Mouse (Mus musculus) urinary bladder, adult 18-20 months (tissue): ENCODE measurements around the gene Cdc42ep3.

Experiments used
- DNase-seq, 2 experiments: peaks; one replicate each; pipeline ENCODE4 v3.0.0; 2022; ENCODE audit warnings: low spot score in 2 of 2, mixed read lengths in 2 of 2

Gene Cdc42ep3

DNA sequence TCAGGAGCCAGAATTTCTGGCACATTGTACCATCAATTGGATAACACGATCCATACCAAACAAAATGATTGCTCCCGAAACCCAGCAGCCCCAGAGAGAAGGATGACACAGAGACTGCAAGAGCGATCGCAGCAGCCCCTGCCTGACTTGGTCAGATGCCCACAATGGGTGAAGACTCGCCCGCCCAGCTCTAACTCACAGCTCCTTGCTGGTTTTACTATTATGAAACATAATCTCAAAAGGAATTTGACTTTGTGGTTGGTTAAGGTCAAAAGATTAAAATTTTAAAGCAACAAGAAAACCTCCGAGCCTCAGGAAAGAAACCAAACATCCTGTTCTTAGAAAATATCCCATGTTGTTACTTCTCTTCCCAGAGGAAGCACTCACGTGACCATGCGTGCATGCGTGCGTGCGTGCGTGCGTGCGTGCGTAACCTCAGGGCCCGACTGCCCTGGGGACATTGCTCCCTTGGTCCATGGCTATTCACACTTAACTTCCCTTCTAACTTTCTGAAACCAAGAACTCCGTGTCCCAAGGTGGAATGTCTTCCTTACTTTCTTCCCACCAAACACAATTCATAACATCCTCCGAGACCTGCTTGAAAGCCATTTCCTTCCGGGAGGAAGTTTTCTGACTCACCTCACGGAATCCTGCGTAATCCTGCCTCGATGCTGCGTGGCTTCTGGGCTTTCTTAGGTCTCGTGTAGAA lies 9.7 kb downstream of the Cdc42ep3 start:
- DNase-seq = no peak

DNA sequence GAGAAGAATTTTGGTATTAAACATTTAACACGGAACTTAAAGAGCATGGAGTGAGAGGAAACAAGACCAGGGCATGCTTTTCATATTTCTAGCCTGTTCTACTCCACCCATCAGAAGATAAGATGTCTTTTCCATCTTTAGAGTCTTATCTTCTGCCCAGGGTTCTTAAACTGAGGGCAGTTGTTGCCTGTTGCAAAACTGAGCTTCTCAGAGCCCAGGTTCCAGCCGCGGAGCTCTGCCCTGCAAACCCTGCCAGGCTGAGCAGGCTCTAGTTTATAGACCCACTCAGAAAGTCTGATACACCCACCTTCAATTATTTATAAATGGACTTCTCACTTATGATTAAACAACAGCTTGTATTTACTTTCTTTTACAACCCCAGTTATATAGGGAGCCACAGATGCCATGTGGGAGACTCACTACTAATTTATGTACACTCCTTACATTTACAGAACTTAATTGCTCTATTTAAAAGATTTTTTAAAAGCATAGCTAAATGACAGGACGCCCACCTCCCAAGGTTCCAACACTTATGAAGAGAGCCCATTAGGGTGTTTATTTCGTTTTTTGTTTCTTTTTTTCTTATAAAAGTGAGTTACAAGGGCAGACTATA lies 11.5 kb downstream of the Cdc42ep3 start:
- no peak for DNase-seq

DNA sequence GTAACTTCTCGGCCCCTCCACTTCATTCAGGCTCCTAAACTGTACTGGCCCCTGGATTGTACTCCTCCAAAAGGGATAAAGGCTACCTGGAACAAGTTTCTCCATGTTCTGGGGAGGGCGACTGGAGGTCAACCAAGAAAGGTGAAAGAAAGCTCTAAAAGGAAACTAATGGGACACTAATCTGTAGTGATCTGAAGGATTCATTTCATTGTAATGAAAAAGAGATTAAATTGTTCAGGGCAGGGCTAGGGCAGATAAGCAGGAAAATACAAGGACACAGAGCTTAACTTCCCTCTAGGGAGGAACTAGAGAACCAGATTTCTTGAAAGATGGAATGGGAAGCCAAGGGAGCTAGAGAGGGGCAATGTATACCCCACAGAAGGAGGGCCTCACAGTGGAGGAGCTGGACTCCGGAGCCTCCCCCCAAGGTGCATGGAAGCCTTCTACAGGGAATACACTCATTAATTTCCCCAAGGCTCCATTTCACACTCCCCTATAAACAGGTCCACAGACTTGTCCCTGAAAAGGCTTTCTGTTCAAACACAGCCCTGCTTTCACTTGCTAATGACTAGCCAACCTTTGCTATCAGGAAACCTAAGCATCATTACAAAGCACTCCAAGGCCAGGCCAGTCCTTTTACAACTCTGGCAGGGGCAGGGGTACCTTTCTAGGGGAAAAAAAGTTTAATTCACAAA lies 12.1 kb downstream of the Cdc42ep3 start:
- no peak for DNase-seq

DNA sequence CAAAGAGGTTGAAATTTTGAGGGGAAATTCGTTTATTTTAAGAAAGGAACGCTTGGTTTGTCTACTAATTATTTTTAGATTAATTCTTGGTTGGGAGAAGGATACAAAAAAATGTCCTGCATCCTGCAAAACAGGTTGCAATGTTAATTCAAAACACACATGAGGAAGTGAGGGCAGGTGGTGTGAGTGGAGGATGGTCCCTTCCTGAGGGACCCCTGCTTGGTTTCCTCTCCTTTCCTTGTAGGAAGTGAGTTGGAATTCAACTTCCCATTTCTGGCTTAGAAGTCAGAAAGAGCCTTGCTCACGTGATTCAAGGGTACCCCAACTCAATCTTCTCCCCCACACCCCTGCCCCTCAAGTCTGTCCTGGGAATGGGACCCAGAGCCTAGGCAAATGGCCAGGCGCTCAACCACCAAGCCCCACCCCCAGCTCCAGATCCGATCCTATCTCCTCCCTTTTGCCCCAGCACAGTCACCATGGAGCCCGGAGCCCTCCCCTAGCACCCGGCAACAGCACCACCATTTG lies 12.9 kb downstream of the Cdc42ep3 start:
- DNase-seq = no peak

DNA sequence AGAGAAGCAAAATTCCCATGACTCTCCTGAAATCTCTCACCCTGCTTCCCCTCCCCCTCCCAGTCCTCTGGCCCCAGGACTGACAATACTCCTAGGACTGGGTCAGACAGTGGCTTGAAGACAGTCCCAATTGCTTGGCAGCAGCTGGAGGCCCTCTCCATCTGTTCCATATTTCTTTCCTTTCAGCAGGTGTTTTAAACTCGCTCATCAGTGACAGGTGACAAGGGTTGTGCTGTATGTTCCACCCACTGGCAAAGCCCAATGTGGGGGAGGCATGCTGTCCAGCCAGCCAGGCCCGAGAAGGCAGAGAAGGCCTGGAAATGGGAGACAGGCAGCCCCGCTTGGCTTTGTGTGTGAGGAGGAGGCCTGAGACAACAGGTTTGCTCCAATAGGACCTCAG lies 17.4 kb downstream of the Cdc42ep3 start:
- DNase-seq = no peak

DNA sequence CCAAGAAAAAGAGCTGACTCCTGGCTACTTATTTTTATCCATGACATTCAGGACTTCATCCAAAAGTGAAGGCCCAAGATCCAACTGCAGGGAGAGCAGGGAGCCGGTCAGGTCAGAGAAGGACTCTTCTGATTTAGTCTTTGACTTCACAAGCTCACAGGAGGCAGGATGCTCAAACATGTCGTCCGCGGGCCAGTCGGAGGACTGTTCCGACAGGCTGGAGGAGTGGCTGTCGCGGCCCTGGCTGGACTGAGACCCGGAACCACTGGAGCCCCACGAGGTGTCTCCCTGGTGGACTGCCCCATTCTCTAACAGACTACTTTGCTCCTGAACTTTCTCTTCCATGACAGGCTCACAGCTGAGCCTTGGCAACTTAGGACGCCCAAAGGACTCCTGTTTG lies 20.2 kb downstream of the Cdc42ep3 start:
- DNase-seq = no peak

DNA sequence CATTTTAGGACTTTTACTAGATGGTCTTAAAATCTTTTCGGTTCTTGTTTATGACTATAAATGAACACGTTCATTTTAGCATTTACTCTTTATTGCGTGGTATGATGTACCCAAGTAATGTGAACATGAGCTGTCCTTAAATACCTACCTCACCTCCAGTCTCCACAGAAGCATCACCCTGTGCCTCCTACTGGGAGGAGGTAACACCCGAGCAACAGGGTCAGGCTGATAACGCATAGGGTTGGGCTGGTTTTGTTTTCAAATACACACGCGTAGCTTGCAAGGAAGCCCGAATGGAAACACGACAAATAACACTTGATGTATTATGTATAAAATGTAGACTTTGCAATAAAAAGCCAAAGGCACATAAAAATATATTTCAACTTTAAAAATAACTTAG lies 21.2 kb downstream of the Cdc42ep3 start:
- DNase-seq = no peak

DNA sequence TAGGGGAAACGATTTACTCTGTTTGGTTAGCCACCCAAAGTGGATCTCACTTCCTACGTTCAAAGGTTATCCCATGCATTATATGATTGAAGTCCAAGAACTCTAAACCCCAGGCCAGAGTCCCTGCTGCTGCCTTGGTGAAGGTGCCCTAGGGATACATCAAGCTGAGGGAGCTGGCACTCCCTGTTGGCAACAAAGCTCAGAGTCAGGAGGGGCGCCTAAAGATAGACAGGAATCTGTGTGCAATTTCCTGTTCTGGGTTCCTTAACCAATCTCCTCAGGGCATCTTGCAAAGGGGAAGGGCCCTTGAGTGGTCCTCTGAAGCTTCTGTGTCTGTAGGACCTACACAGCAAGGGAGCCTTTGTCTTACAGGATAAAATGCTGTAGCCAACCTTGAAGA lies 22.0 kb downstream of the Cdc42ep3 start:
- DNase-seq = no peak

DNA sequence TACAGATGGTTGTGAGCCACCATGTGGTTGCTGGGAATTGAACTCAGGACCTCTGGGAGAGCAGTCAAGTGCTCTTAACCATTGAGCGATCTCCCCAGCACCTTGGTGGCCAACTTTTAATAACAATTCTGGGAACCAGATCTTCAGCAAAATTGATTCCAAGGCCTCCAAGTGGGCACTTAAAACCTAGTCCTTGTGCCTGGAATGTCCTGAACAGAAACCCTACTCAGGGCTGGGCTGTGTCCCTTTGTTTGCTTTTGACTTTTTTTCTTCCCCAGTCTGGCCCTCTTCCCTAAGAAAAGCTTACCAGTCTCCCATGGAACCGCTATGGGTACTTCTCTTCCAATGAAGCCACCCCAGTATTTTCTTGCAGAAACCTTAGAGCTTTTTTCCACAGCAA lies 24.5 kb downstream of the Cdc42ep3 start:
- DNase-seq = no peak

DNA sequence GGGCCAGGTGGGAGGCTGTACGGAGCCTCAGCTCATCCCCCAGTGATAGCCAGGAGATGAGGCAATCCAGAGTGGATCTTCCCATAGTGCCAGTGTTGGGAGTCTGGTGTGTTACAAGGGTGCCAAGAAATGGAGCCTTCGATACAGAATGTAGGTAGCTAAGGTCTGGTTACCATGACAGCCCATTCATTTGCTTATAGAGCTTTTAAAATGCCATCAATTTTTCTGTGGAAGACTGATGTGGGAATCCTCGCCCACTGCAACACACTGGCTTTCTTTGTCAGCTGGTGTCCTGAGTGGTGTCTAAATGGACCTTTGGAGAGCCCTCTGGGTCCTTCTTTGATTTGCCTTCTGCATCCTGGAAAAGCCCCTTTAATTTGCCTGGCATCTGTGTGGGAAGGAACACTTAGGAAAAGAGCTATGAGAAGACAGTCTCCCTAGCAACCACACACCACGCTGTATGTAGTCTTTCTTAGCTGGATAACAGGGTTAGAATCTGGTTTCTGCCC lies 28.0 kb downstream of the Cdc42ep3 start:
- DNase-seq = no peak

DNA sequence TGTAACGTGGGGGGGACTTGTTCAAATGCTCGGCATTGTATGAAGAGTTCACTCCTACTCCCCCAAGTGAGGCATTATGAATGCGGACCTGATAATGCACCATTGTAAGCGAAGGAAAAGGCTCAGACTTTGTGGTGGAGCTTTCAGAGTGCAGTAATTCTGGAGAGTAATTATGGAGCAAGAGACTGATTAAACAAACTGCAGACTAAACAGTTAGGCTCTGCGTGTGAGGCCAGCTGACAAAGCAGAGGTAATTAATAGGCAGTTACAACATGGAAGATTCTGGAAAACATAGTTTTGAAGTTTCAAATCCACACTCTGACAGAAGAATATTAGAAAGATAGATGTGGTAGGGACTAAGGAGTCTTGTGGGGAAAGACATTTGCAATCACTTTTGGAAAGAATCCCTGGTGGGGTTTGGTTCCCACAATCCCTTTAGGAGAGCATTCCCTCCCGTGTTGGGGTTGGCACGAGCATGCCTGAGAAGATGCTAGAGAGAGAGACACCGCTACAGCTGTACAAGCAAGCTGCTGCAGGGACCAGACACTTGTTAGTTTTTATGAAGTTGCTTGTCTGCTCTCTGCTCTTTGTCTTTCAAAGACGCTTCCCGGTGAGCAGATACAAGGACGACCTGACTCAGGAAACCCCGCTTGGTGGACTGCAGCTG lies 37.7 kb downstream of the Cdc42ep3 start:
- DNase-seq = no peak

DNA sequence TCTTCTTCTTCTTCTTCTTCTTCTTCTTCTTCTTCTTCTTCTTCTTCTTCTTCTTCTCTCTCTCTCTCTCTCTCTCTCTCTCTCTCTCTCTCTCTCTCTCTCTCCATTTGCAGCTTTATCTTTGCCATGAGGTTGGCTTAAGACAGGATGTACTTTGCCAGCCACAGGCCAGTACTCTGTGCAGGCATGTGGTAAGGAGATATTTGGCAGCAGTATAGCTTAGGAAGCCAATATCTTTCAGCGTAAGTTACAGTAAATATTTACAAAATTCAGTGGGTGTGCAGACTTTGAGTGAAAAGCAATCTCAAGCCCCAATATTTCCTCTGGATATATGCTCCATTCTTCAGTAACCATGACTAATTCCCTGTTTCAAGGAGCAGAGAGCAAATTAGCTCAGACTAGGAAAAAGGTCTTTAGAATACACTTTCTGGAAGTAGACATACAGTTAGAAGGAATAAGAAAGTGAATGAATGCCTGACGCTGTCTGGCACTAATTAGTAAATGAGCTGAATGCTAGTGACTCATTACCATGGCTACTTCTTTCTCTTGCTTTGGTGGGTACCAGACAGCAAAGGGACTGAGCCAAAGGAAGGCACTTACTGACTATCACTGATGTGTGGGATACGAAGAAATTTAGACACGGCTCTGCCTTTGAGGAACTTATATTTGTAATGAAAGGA lies 39.3 kb downstream of the Cdc42ep3 start:
- no peak for DNase-seq

DNA sequence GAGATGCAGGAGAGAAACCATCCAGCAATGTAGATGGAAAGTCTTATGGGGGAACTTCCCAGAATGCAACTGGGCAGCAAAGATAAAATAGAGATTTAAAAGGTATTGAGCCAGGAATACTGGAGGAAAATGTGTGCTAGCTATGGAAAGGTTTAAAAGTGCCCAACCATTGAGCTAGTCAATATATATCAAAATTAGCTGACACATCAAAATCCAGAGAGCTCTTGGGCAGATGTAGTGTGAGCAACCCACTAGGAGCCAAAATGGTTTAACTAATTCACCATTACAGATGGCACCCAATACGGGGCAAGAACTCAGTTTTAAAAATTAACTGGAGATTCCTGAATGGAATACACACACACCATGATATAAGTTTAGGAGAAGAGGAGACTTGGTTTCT lies 44.4 kb downstream of the Cdc42ep3 start:
- DNase-seq = no peak

DNA sequence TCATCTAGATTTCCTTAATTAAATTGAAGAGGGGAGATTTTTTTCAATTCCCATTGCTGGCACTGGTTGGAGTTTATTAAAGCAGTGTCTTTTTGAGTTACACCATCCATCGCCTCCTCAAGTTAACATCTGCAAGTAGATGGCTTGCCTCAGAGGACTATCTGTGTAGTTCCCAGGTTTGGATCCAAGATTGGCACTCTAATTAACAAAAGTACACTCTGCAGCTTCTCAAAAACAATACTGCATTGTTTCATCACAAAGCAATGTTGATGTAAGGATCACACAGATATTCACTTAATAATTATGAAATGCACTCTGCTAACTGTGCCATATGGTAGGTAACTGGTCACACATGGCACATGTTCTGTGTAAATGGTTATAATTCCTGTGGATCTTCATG lies 45.4 kb downstream of the Cdc42ep3 start:
- no peak for DNase-seq

DNA sequence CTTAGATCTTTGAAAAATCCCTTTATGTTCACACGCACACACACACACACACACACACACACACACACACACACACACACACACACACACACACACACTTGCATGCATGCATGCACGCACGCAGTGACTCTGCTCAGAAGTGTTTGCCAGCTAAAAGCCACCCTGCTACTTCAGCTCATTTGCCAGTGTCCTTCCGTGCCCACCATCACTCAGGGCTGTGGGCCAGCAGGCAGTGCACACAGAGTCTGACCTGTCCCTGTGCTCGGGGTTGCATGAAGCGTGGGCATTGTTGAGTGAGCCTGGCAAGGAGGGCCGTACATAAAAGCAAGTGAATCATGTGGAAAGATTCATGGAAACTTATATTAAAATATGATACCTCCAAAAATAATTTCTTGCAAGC lies 49.2 kb downstream of the Cdc42ep3 start:
- no peak for DNase-seq

DNA sequence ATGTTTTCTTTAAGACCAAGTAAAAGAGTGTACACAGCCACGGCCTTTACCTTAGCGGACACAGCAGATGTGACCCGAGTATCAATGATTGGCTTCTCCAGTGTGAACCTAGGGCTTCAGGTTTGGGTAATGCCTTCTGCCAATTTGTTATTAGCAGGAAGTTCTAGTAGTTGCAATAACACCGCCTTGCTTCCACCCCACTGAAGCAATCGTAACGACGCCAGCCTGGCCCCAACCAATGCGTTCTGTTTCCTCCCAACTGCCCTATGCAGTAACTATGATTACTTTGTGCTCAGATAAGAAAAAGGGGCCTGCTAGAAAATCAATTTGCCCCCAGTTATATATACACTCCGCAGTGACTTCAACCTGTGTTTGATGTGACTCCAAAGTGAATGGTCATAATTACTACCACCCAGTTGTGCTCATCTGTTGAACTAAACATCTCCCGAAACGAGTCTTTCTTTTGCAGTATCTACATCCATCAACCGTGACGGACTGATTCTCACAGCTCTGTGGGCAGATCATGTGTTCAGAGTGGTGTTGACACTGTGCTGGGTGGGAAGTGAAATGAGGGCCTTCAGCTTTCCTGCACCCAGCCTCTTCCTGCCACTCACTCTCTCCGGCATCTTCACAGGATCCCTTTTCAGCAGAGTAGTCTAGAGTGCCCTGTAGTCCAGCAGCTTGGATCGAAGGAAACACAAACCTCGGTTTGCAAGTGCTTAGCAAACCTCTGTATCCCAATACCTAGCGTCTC lies 51.0 kb downstream of the Cdc42ep3 start:
- DNase-seq = no peak

DNA sequence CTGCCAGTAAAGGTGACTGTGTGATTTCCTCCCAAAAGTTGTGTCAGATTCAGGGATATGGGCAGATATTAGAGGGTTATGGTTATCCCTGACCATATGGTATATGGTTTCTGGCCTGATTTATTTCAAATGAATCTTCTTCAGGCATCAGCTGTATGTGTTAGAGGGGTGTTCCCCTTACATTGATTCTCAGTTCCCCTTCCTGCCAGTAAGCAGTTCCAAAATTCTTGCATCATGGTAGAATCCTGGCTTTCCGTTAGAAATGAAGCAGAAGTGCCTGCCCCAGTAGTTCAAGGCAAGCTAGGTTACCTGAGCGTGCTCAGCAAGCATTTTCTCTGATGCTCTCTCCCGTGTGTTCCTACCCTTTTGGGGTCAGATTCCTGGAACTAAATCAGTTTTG lies 51.7 kb downstream of the Cdc42ep3 start:
- no peak for DNase-seq

DNA sequence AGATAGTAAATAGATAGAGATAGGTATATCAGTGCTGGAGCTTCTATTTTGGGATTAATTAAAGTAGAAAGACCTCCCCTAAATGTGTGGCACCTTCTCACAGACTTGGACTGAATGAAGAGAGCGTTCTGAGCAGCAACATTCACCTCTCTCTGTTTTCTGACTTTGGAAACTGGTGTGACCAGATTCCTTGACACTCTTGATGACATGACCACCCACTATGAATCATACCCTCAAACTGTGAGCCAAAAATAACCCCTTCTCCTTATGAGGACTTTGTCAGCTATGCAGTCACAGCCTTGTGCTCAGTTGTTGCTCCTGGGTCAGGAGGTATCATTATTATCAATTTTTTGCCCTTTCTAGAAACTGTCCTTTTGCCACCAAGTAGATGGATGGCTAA lies 55.0 kb downstream of the Cdc42ep3 start:
- DNase-seq = no peak

DNA sequence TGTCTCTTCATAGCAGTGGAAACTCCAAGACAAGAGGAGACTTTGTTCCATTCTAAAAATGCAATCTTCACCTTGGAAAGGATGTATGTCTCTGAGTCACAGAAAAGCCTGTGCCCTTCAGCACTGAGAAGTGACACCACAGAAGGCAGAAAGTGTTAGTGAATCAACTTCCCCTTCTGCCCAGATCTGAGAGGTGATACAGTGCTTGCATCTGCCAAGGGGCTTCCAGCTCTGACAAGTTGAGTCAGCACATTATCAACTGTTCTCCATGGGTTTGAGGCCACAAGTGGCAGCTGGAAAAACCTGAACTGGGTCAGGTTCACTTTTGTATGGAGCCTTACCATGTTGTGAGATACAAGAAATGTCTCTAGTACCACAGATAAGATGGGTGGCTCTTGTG lies 55.9 kb downstream of the Cdc42ep3 start:
- no peak for DNase-seq

DNA sequence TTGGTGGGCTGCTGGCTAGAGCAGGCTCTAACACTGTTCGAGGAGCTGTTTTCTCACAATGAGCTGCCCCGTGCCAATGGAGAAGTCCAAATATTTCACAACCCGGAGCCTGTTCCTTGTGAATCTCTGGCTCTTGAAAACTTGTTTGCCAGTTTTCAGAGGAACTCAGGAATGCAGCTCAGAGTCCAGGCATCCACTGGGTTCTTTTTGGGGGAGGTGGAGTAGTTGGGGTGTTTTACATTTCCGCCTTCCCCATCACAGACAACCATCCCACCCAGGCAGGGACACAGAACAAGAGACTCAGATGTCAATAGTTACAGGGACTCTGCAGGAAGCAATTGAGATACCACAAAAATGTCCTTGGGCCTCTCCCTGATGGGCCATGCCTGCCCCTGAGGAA lies 59.0 kb downstream of the Cdc42ep3 start:
- DNase-seq = no peak

DNA sequence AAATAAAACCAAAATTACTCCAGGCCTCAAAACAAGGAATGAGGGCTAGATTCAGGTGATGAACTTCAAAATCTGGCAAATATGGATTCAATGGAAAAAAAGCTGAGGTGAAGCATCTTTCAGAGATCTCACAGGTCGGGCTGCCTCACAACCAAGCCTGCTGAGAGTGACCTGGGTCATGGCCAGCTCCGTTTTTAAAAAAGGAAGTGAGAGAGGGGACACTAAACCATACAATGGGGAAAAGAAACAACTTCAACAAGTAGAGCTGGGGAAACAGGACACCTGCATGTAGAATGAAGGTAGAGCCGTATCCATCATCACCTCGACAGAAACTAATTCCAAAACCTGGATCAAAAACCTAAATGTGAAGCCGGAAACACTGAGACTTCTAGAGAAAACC lies 63.2 kb downstream of the Cdc42ep3 start:
- no peak for DNase-seq
